Mouse (Mus musculus): ENCODE data around the gene Ubp1.

DNA sequence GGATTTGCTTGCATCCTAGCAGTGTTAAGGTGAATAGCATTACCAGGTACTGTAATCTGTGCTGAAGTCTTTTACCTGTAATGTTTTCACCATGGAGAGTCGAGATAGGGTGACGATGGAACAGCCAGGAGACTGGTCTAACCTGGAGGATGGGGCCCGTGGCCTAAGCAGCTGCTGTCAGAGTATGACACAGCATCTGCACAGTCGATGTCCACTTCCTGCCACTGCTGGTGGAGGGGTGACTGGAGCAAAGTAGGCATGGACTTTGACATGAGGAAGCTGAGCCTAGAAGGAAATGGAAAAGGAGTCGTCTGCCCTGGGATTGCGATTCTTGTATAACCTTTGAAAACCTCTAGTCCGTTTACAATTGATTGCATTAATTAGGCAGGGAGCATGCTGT is 47.9 kb downstream of the Ubp1 start:
- TF ChIP-seq POLR2A (IDR thresholded peaks at IDR 0.05; ENCODE audit: borderline replicate concordance, extremely low read depth, insufficient read depth, insufficient read length, poor library complexity, severe bottlenecking) (no peak), CTCF (IDR thresholded peaks at IDR 0.05; ENCODE audit: borderline replicate concordance, extremely low read depth, insufficient read depth, insufficient read length) (no peak)
